Mouse (Mus musculus) embryonic facial prominence, embryonic 13.5 days (tissue): ENCODE measurements around the gene Hmcn1. TPM values are rescaled to one million over a fixed set of nuclear protein-coding genes. Genes with fewer than 3 reads are reported as not detected.
A peak's percentile ranks its signal among the peaks of the same experiment; 100 is the strongest.

Experiments
- ATAC-seq: fragments of 200-750 bp; cut with Nextera tagmentation; 2 replicates; pipeline ENCODE4 v1.8.0; 2017; ENCODE audit warnings: low read depth; ENCODE audit not compliant: insufficient number of reproducible peaks, insufficient read depth, low FRiP score, low TSS enrichment
- H3K27ac ChIP-seq: fragments of 300-500 bp; sonication (generic); 2 replicates; pipeline ENCODE4 v1.5.1; 2015; ENCODE audit warnings: moderate library complexity, mild to moderate bottlenecking, inconsistent platforms
- H3K27me3 ChIP-seq: fragments of 300-500 bp; sonication (generic); 2 replicates; pipeline ENCODE4 v1.6.1; 2015; ENCODE audit warnings: mild to moderate bottlenecking, inconsistent platforms
- H3K36me3 ChIP-seq: fragments of 300-500 bp; sonication (generic); 2 replicates; pipeline ENCODE4 v1.6.1; 2015; ENCODE audit warnings: mild to moderate bottlenecking, inconsistent platforms
- H3K4me1 ChIP-seq: fragments of 300-500 bp; sonication (generic); 2 replicates; pipeline ENCODE4 v1.6.1; 2015; ENCODE audit warnings: inconsistent platforms
- H3K4me2 ChIP-seq: fragments of 300-500 bp; sonication (generic); 2 replicates; pipeline ENCODE4 v1.6.1; 2015; ENCODE audit warnings: moderate library complexity, mild to moderate bottlenecking, inconsistent platforms
- H3K4me3 ChIP-seq: fragments of 300-500 bp; sonication (generic); 2 replicates; pipeline ENCODE4 v1.5.1; 2015; ENCODE audit warnings: mild to moderate bottlenecking, inconsistent platforms
- H3K9ac ChIP-seq: fragments of 300-500 bp; sonication (generic); 2 replicates; pipeline ENCODE4 v1.6.1; 2015; ENCODE audit warnings: mild to moderate bottlenecking, inconsistent platforms
- H3K9me3 ChIP-seq: fragments of 300-500 bp; sonication (generic); 2 replicates; pipeline ENCODE4 v1.6.1; 2016; ENCODE audit warnings: inconsistent platforms
- WGBS: fragments of 180-500 bp; shearing (Covaris S2); methylation state at CpG from one replicate; pipeline ENCODE4 v1.1.7; 2015; ENCODE audit warnings: mixed read lengths; 5-methylcytosine and 5-hydroxymethylcytosine counted together
- polyA plus RNA-seq: library from polyadenylated mRNA; unstranded; fragments of >200 nt; fragmentation: Nextera tagmentation; extraction: Ambion mirVana; gene quantifications from 2 replicates; pipeline ENCODE4 v1.2.1, GENCODE M21; 2015

Gene Hmcn1
- polyA plus RNA-seq, result 38.5 and 39.3 TPM in 2 replicates

DNA sequence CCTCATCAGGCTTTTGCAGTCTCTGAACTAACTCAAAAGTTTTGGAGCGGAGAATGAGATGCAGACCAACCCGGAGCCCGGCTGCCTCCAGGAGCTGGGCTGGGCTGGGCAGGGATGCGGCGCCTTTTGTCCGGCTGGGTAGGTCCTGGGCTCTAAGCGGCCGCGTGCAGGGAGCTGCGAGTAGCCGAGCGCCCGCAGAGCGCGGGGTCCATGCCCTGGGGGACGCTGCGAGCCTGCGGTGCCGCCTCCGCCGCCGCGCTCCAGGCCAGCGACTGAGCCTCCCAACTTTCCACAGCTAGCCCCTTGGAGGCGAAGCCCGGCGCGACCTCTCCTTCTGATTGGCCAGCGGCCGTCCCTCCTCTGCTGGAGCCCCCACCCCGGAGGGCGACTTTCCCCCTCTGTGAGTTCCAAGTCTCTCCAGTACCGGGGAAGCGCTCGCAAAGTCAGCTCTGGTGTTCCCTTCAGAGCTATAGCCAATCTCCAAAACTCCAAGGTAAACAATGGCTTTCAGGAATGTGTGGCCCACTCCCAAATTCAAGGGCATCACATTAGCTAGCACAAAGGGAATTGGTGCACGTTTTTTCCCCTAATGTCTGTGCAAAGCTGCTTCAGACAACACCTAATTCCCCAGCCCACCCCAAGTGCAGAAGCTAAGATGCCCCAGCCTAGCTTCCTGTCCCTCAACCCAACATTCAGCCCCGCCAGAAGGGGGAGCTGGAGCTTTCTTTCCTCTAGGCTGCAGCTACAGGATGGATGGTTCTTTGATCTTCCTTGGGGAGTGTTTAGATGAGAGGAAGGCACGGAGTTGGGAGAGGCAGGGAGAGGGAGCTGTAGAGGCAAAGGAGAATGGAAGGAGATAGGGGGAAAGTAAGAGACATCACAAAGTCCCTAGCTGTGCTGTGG, at the start of gene Hmcn1:
Gene Hmcn1 (minus strand): TSS at position 274 of the 903 bp plus-strand sequence.
- Histone ChIP-seq H3K9ac (peak within 1 kb of the TSS; percentile 91), H3K27ac (peak within 1 kb of the TSS; percentile 95), H3K4me1 (peaks cover 20% of the 10 kb centered on the region), H3K36me3 (no peaks in the 10 kb centered on the region), H3K4me2 (peak within 1 kb of the TSS; percentile 73), H3K9me3 (peaks cover 6% of the 10 kb centered on the region; the same call in 1 of the 2 replicates), H3K4me3 (peak within 1 kb of the TSS; percentile 70), H3K27me3 (no peaks in the 10 kb centered on the region)
- 0% methylated on average over 38 of the region's 38 CpGs for WGBS
- peak; percentile 86 for ATAC-seq

DNA sequence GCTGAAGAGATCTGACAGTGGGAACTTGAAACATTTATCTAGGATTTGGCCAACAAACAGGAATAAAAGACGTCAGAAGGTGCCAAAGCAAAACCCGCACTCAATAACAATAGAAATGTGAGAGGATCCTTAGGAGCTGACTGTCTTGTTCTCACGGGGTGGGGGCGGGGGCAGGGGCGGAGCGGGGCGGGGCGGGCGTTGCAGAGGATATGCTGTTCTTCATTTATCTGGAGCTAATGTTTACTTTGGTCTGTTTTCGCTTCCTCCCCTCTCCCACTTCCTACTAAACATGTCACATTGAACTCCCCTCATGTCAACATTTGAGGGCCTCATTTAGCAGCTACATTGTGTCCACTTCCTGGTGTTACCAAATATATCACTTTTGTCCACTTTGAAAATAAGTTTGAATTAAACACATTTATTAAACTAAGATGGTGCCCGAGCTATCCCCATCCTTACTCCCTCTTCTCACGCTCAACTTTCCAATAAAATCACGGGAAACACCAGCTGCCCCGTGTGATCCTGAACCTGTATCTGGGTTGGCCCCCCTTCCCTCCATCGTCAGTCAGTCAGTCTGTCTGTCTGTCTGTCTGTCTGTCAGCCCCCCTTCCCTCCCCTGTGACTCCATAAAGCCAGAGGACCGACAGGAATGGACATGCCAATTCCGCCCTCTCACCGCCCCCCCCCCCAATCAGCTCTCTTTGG, 47.9 kb upstream of the Hmcn1 start:
- H3K4me3 ChIP-seq, result no peak overlapping the region
- H3K4me2 ChIP-seq, result peak overlapping the region; percentile 12
- no peaks in the 10 kb centered on the region for H3K36me3 ChIP-seq
- no peaks in the 10 kb centered on the region for H3K9me3 ChIP-seq
- no peak for ATAC-seq
- no peak overlapping the region for H3K9ac ChIP-seq
- no peaks in the 10 kb centered on the region for H3K27me3 ChIP-seq
- WGBS, result 54% methylated on average over 18 of the region's 18 CpGs
- peaks cover 14% of the 10 kb centered on the region for H3K4me1 ChIP-seq
- no peak overlapping the region; the same call in 1 of the 2 replicates for H3K27ac ChIP-seq

GRCm38 (mm10) chr1:151040290-151040689, 47.1 kb upstream of the Hmcn1 start:
- no peak for ATAC-seq
- Histone ChIP-seq H3K4me2 (no peak overlapping the region), H3K27me3 (no peaks in the 10 kb centered on the region), H3K27ac (no peak overlapping the region), H3K9me3 (no peaks in the 10 kb centered on the region), H3K4me1 (peaks cover 8% of the 10 kb centered on the region), H3K4me3 (no peak overlapping the region), H3K36me3 (no peaks in the 10 kb centered on the region), H3K9ac (no peak overlapping the region)
- 75% methylated on average over 7 of the region's 7 CpGs for WGBS

- Histone ChIP-seq H3K9me3 (no peaks in the 10 kb centered on the region), H3K27me3 (no peaks in the 10 kb centered on the region), H3K36me3 (no peaks in the 10 kb centered on the region), H3K27ac (no peak overlapping the region), H3K4me3 (no peak overlapping the region), H3K4me1 (0 out of 2 replicates have a peak, but pooled peaks cover 3% of the 10 kb centered on the region), H3K4me2 (no peak overlapping the region), H3K9ac (no peak overlapping the region)
- no peak for ATAC-seq
- WGBS, result 75% methylated on average over 4 of the region's 4 CpGs
These were observed 46.0 kb upstream of the Hmcn1 start for GRCm38 (mm10) chr1:151039189-151039588.

- H3K27ac ChIP-seq, result no peak overlapping the region
- no peak overlapping the region for H3K4me3 ChIP-seq
- H3K27me3 ChIP-seq, result no peaks in the 10 kb centered on the region
- WGBS, result 36% methylated on average over 8 of the region's 8 CpGs
- 0 out of 2 replicates have a peak, but pooled peaks have one; percentile 37 for ATAC-seq
- no peaks in the 10 kb centered on the region for H3K9me3 ChIP-seq
- no peak overlapping the region for H3K4me2 ChIP-seq
- H3K4me1 ChIP-seq, result 0 out of 2 replicates have a peak, but pooled peaks cover 3% of the 10 kb centered on the region
- no peak overlapping the region for H3K9ac ChIP-seq
- no peaks in the 10 kb centered on the region for H3K36me3 ChIP-seq
These were observed 45.3 kb upstream of the Hmcn1 start for GRCm38 (mm10) chr1:151038566-151038965.

DNA sequence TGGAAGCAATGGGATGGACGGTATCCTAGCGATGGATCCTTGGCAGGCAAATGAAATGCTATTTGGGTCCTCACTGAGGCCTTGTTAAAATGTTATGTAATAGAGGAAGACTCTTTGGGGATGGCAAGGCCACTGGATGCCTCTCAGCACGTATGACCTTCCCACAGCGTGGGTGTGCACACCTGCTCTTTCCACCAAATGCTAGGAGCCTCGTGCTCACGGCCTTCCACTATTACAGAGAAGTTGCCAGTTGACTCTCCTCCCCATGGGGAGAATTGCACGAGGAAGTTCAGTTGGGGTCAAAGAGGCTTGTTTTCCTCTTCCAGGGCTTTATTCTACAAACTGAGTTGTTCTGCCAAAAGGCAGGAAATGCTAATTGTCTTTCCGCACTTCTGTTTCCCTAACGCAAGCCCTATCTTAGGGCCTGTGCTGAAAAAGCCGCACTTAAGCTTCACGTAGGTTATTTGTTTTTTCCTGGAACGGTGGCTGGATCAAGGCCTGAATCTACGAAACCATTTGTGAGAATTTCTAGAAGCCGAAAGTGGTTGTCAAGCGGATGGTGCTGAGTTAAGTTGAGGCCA, 43.3 kb upstream of the Hmcn1 start:
- Histone ChIP-seq H3K4me2 (no peak overlapping the region), H3K9ac (no peak overlapping the region), H3K4me1 (peaks cover 10% of the 10 kb centered on the region), H3K27me3 (no peaks in the 10 kb centered on the region), H3K36me3 (no peaks in the 10 kb centered on the region), H3K9me3 (no peaks in the 10 kb centered on the region), H3K4me3 (no peak overlapping the region), H3K27ac (no peak overlapping the region)
- no peak for ATAC-seq
- 79% methylated on average over 15 of the region's 15 CpGs for WGBS

GRCm38 (mm10) chr1:151035766-151036165, 42.5 kb upstream of the Hmcn1 start:
- no peak overlapping the region for H3K4me3 ChIP-seq
- no peak overlapping the region for H3K9ac ChIP-seq
- H3K9me3 ChIP-seq, result no peaks in the 10 kb centered on the region
- no peak overlapping the region for H3K4me2 ChIP-seq
- H3K4me1 ChIP-seq, result peaks cover 13% of the 10 kb centered on the region
- H3K36me3 ChIP-seq, result no peaks in the 10 kb centered on the region
- no peak for ATAC-seq
- no peaks in the 10 kb centered on the region for H3K27me3 ChIP-seq
- no peak overlapping the region for H3K27ac ChIP-seq
- 75% methylated on average over 3 of the region's 3 CpGs for WGBS

DNA sequence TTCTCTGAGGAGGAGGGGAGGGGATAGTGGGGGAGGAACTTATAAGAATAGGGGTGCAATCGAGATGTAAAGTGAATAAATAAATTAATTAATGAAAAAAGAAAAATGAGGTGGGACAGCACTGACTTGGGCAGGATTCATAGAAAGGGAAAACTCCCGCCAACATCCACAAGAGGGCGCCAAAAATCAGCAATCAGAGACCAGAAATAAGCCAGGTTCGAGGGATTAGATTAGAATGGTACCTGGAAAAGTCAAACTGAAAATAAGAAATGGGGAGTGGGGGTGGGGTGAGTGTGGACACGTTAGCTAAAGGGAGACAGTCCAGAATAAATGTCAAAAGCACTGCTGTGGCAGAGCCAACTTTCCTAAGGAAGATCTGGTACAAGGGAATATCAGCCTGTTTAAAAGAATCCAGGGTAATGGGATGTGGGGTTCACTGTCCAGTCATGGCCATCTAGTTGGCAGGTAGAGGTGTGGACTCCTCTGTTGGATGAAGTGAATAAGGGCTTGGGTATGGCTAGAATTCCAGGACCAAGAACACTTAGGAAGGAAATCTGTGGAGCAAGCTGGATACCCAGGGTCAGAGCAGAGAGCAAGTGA, 41.9 kb upstream of the Hmcn1 start:
- no peaks in the 10 kb centered on the region for H3K36me3 ChIP-seq
- no peaks in the 10 kb centered on the region for H3K9me3 ChIP-seq
- peaks cover 15% of the 10 kb centered on the region for H3K4me1 ChIP-seq
- WGBS, result 2% methylated on average over 5 of the region's 5 CpGs
- no peak overlapping the region for H3K4me3 ChIP-seq
- no peak overlapping the region for H3K9ac ChIP-seq
- no peaks in the 10 kb centered on the region for H3K27me3 ChIP-seq
- H3K27ac ChIP-seq, result no peak overlapping the region
- ATAC-seq, result no peak
- no peak overlapping the region for H3K4me2 ChIP-seq

- H3K4me3 ChIP-seq, result no peak overlapping the region
- H3K9ac ChIP-seq, result no peak overlapping the region
- no peak overlapping the region for H3K27ac ChIP-seq
- no peak for ATAC-seq
- no peak overlapping the region for H3K4me2 ChIP-seq
- H3K27me3 ChIP-seq, result no peaks in the 10 kb centered on the region
- peaks cover 13% of the 10 kb centered on the region for H3K4me1 ChIP-seq
- no peaks in the 10 kb centered on the region for H3K9me3 ChIP-seq
- H3K36me3 ChIP-seq, result no peaks in the 10 kb centered on the region
These were observed 40.1 kb upstream of the Hmcn1 start for GRCm38 (mm10) chr1:151033291-151033690.

- peaks cover 13% of the 10 kb centered on the region for H3K4me1 ChIP-seq
- no peak for ATAC-seq
These were observed 38.3 kb upstream of the Hmcn1 start for GRCm38 (mm10) chr1:151031581-151031980.

DNA sequence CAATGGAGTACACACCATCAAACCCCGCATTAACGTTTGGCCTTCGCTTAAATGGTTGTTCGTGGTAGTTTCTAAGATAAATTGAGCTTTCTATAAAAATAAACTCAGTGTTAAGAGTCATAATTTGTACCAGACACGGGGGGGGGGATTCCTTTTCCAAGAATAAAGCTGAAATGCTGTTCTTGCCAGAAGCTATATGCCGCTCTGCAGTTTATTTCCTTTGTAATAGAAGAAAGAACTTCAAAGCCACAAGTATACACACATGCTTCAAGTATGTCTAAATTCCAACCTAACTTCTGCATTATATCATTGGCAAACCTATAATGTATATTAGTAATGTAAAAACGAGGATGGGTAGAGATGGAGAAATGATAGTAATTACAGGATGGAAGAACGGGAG, 37.9 kb upstream of the Hmcn1 start:
- H3K4me2 ChIP-seq, result peak overlapping the region; percentile 12; the same call in 1 of the 2 replicates
- WGBS, result 27% methylated on average over 8 of the region's 8 CpGs
- no peak overlapping the region for H3K4me3 ChIP-seq
- no peaks in the 10 kb centered on the region for H3K9me3 ChIP-seq
- 0 out of 2 replicates have a peak overlapping the region, but pooled peaks have one; percentile 9 for H3K27ac ChIP-seq
- H3K27me3 ChIP-seq, result no peaks in the 10 kb centered on the region
- peaks cover 13% of the 10 kb centered on the region for H3K4me1 ChIP-seq
- no peak for ATAC-seq
- H3K36me3 ChIP-seq, result no peaks in the 10 kb centered on the region
- H3K9ac ChIP-seq, result no peak overlapping the region

More at GRCm38 (mm10) chr1:151031581-151031980, 38.3 kb upstream of the Hmcn1 start:
- Histone ChIP-seq H3K27me3 (no peaks in the 10 kb centered on the region), H3K9ac (no peak overlapping the region), H3K27ac (0 out of 2 replicates have a peak overlapping the region, but pooled peaks have one; percentile 9), H3K9me3 (no peaks in the 10 kb centered on the region), H3K4me2 (peak overlapping the region; percentile 12; the same call in 1 of the 2 replicates), H3K4me3 (no peak overlapping the region), H3K36me3 (no peaks in the 10 kb centered on the region)
- 54% methylated on average over 10 of the region's 10 CpGs for WGBS
